Mouse (Mus musculus): ENCODE results near the gene Klhl40. TPM values are rescaled to one million over a fixed set of nuclear protein-coding genes. Genes with fewer than 3 reads are reported as not detected.
A peak's percentile ranks its signal among the peaks of the same experiment; 100 is the strongest.

The Klhl40 gene
- polyA plus RNA-seq, 1 experiment from 2014 or later: 1.1 TPM

DNA sequence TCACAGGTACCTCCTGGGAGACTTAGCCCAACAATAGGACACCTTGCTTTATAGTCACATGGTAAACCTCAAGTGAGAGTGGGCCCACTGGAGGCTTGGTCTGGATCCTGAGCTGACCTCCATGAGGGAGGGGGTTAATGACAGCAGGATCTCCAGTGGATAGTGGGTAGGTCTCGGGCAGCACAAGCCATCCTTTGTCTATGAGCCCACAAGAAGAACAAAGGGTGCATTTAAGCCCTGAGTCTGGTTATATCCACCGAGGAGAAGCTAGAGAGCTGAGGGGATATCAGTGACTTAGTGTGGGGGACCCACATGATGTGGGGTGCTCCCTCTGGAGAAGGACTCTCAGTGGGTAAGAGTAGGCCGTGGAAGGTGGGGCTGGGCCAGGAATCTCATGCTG is 31.1 kb downstream of the Klhl40 start:
- no peaks in the 10 kb centered on the region for H3K36me3 ChIP-seq (ENCODE audit: control insufficient read depth, insufficient read depth, low read length)
- H3K4me2 ChIP-seq (ENCODE audit: low read length): no peak overlapping the region
- H3K4me1 ChIP-seq (ENCODE audit: control insufficient read depth, insufficient read depth, low read length): peaks cover 22% of the 10 kb centered on the region
- DNase-seq: no peak
- no peak overlapping the region for H3K4me3 ChIP-seq (replicated peaks; ENCODE audit: low read depth, low read length)
- 44% methylated on average over 3 of the region's 3 CpGs for WGBS
- H3K27ac ChIP-seq (replicated peaks; ENCODE audit: low read depth, low read length): no peak overlapping the region
- no peak overlapping the region for H3K9ac ChIP-seq (replicated peaks; ENCODE audit: low read length)
- no peaks in the 10 kb centered on the region for H3K27me3 ChIP-seq (ENCODE audit: control insufficient read depth, insufficient read depth, low read length)
- H3K9me3 ChIP-seq (ENCODE audit: control insufficient read depth, low read length): no peaks in the 10 kb centered on the region
- no peak for ATAC-seq (ENCODE audit: low FRiP score, low TSS enrichment)

DNA sequence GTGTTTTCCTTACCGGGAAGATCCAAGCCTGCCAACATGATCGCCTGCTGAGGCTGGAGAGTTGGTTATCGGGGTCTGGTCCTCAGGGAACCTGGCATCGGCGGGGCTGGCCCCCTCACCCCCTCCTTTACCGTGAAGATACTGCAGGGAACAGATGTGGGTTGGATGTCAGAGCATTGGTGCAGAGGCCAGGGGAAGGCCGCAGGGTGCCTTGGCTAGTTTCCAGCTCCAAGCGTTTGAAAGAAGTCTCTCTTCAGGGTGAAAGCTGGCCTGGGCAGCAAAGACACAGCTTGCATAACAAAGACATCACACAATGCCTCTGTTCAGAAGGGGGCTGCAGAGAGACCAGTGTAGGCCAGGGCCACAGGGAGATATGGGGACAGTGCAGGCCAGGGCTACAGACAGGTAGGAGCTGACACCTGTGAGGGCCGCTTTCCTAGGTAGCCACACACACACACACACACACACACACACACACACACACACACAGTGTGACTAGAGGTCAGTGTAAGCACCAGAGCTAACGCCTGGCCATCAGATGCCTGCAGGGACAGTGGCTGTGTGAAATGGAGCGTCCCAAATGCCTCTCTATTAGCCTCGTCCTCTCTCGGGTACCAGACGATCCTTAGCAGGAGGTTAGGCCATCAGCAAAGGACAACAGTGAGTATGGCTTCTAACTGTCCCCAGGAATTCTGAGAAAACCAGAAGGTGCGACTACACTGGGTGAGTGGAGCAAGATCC is 32.8 kb downstream of the Klhl40 start:
- H3K27me3 ChIP-seq (ENCODE audit: control insufficient read depth, insufficient read depth, low read length): no peaks in the 10 kb centered on the region
- H3K9me3 ChIP-seq (ENCODE audit: control insufficient read depth, low read length): no peaks in the 10 kb centered on the region
- no peaks in the 10 kb centered on the region for H3K36me3 ChIP-seq (ENCODE audit: control insufficient read depth, insufficient read depth, low read length)
- no peak overlapping the region for H3K4me2 ChIP-seq (ENCODE audit: low read length)
- DNase-seq (peak; percentile 74), ATAC-seq (ENCODE audit: low FRiP score, low TSS enrichment) (peak; percentile 47; the same call in 1 of the 2 replicates)
- 11% methylated on average over 15 of the region's 15 CpGs for WGBS
- H3K9ac ChIP-seq (replicated peaks; ENCODE audit: low read length): 0 out of 2 replicates have a peak overlapping the region, but pooled peaks have one; percentile 21
- no peak overlapping the region for H3K4me3 ChIP-seq (replicated peaks; ENCODE audit: low read depth, low read length)
- peaks cover 22% of the 10 kb centered on the region for H3K4me1 ChIP-seq (ENCODE audit: control insufficient read depth, insufficient read depth, low read length)
- peak overlapping the region; percentile 61 for H3K27ac ChIP-seq (replicated peaks; ENCODE audit: low read depth, low read length)

DNA sequence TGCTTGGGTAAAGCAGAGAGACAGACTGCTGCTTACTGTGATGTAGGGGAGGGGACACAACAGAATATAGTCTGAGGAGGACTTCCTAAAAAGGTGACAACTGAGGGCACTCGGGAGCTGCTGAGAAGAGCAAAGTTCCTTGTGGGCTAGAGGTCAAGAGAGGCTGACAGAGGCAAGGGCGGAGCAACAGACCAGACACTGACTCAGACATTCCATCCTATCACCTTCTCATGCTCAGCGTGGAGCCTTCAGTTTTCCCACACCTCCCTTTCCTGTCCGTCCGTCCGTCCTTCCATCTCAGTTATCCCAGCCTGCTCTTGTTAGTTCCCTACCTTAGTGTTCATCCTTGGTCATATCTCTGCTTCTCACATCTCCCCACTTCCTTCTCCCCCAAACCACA is 37.8 kb downstream of the Klhl40 start:
- Histone ChIP-seq H3K4me1 (ENCODE audit: control insufficient read depth, insufficient read depth, low read length) (peaks cover 11% of the 10 kb centered on the region), H3K36me3 (ENCODE audit: control insufficient read depth, insufficient read depth, low read length) (no peaks in the 10 kb centered on the region), H3K27ac (replicated peaks; ENCODE audit: low read depth, low read length) (no peak overlapping the region), H3K4me3 (replicated peaks; ENCODE audit: low read depth, low read length) (no peak overlapping the region), H3K4me2 (ENCODE audit: low read length) (no peak overlapping the region), H3K9ac (replicated peaks; ENCODE audit: low read length) (no peak overlapping the region), H3K9me3 (ENCODE audit: control insufficient read depth, low read length) (no peaks in the 10 kb centered on the region), H3K27me3 (ENCODE audit: control insufficient read depth, insufficient read depth, low read length) (no peaks in the 10 kb centered on the region)
- ATAC-seq (ENCODE audit: low FRiP score, low TSS enrichment) (no peak), DNase-seq (no peak)
- WGBS: 86% methylated on average over 6 of the region's 6 CpGs

DNA sequence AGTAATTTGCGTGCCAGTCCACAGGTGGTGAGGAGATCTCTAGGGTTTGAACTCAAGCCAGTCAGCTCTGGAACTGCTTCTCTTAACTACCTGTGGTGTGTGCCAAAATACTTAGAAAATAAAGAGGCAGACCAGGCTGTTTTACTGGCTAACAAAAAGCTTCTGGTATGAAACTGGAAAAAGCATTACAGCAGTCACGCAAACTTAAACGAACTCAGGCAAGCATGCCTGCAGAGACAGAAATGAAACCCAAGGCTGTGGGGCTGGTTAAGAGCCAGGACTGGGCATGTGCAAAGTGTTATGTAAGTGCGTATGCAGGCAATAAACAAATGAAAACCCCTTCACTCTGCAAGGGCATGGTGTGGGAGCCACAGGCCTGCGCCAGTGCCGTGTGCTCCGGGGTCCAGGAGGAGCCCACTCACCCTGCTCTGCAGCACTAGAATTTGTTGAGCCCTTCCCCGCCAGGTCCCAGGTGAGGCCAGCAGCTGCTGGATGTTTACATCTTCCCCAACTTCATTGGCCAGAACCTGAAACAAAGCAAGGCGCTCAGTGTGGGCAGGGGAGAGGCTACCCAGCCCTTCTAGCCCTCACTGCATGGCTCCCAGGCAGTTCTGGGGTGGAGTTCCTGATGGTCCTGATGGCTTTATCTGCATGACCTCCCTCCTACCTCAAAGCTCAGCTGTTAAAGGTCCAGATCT is 41.8 kb downstream of the Klhl40 start:
- Histone ChIP-seq H3K9ac (replicated peaks; ENCODE audit: low read length) (no peak overlapping the region), H3K27ac (replicated peaks; ENCODE audit: low read depth, low read length) (no peak overlapping the region), H3K9me3 (ENCODE audit: control insufficient read depth, low read length) (no peaks in the 10 kb centered on the region), H3K4me1 (ENCODE audit: control insufficient read depth, insufficient read depth, low read length) (peaks cover 4% of the 10 kb centered on the region; the same call in 1 of the 2 replicates), H3K27me3 (ENCODE audit: control insufficient read depth, insufficient read depth, low read length) (no peaks in the 10 kb centered on the region), H3K4me3 (replicated peaks; ENCODE audit: low read depth, low read length) (no peak overlapping the region), H3K4me2 (ENCODE audit: low read length) (no peak overlapping the region), H3K36me3 (ENCODE audit: control insufficient read depth, insufficient read depth, low read length) (no peaks in the 10 kb centered on the region)
- DNase-seq (no peak), ATAC-seq (ENCODE audit: low FRiP score, low TSS enrichment) (no peak)
- 85% methylated on average over 9 of the region's 9 CpGs for WGBS

DNA sequence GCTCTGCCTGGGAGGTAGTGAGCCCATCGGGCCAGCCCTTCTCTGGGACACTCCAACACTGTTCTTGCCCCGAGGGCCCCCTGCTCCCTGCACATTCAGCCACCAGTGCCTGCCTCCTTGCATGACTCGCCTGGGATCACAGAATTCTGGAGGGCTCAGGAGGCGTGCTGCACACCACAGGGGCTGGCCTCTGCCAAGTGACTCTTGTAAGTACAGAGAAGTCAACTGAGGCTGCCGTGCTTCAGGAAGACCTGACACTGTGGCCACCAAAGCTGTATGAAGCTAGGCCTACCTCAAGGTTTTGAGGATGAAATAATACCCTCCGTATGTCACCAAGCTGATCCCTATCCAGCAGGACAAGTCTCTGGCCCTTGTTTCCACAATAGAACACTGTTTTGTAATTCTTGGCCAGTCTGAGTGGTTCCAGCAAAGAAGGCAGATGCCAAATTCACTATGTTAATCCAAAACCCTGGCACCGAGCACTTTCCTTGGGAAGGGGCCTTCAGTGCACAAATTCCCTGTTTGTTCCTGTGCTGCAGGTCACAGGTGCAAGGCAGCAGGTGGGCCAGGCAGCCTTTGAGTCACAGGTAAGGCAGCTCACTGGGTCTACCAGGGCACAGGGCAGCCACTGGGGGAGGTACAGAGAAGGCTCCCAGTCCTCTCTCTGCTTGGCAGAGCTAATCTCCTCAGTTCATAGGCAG is 42.5 kb downstream of the Klhl40 start:
- no peak for DNase-seq
- H3K36me3 ChIP-seq (ENCODE audit: control insufficient read depth, insufficient read depth, low read length): no peaks in the 10 kb centered on the region
- H3K4me2 ChIP-seq (ENCODE audit: low read length): no peak overlapping the region
- H3K27me3 ChIP-seq (ENCODE audit: control insufficient read depth, insufficient read depth, low read length): no peaks in the 10 kb centered on the region
- H3K27ac ChIP-seq (replicated peaks; ENCODE audit: low read depth, low read length): no peak overlapping the region
- no peaks in the 10 kb centered on the region for H3K9me3 ChIP-seq (ENCODE audit: control insufficient read depth, low read length)
- WGBS: 45% methylated on average over 7 of the region's 7 CpGs
- no peak overlapping the region for H3K9ac ChIP-seq (replicated peaks; ENCODE audit: low read length)
- peaks cover 4% of the 10 kb centered on the region; the same call in 1 of the 2 replicates for H3K4me1 ChIP-seq (ENCODE audit: control insufficient read depth, insufficient read depth, low read length)
- H3K4me3 ChIP-seq (replicated peaks; ENCODE audit: low read depth, low read length): no peak overlapping the region
- ATAC-seq (ENCODE audit: low FRiP score, low TSS enrichment): no peak

DNA sequence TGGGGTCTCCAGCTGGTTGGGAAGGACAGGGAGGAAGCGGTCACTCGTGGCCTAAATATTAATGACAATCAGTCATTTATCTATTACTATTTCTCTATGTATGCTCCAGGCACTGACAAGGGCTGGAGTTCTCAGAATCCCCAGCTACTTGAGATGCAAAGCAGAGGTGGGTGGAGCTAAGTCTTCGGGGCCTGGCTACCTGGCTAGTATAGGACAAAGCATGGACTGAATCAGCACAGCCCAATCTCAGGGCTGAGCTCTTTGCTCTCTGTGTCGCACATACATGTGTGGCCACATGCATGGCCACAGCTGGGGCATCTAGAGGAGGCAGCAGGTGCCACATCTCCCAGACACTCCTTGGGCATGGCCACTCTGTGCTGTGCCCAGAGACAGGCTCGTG is 43.4 kb downstream of the Klhl40 start:
- peaks cover 4% of the 10 kb centered on the region; the same call in 1 of the 2 replicates for H3K4me1 ChIP-seq (ENCODE audit: control insufficient read depth, insufficient read depth, low read length)
- no peak overlapping the region for H3K4me3 ChIP-seq (replicated peaks; ENCODE audit: low read depth, low read length)
- no peak overlapping the region for H3K9ac ChIP-seq (replicated peaks; ENCODE audit: low read length)
- H3K36me3 ChIP-seq (ENCODE audit: control insufficient read depth, insufficient read depth, low read length): no peaks in the 10 kb centered on the region
- WGBS: 71% methylated on average over 5 of the region's 5 CpGs
- H3K27me3 ChIP-seq (ENCODE audit: control insufficient read depth, insufficient read depth, low read length): no peaks in the 10 kb centered on the region
- DNase-seq (no peak), ATAC-seq (ENCODE audit: low FRiP score, low TSS enrichment) (no peak)
- H3K4me2 ChIP-seq (ENCODE audit: low read length): no peak overlapping the region
- H3K27ac ChIP-seq (replicated peaks; ENCODE audit: low read depth, low read length): no peak overlapping the region
- H3K9me3 ChIP-seq (ENCODE audit: control insufficient read depth, low read length): no peaks in the 10 kb centered on the region

DNA sequence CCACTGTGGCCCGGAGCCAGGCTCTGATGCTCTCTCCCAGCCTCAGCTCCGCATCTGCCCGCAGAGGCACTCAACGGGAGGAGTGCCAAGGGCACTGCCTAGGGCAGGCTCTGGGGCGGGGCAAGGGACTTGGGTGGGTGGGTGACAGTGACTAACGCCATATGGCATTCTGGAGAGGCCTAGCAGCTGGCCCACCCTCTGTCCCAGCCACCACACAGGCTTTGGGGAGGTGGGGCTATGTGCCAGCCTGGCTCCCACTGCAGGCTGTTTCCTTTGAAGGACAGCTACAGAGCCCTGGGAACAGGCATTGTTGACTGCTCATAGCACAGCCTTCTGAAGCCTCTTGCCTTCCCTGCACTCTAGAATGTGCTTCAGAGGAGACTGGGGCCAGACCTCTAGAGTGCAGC is 45.2 kb downstream of the Klhl40 start:
- H3K4me2 ChIP-seq (ENCODE audit: low read length): no peak overlapping the region
- H3K9me3 ChIP-seq (ENCODE audit: control insufficient read depth, low read length): no peaks in the 10 kb centered on the region
- H3K9ac ChIP-seq (replicated peaks; ENCODE audit: low read length): no peak overlapping the region
- H3K27ac ChIP-seq (replicated peaks; ENCODE audit: low read depth, low read length): peak overlapping the region; percentile 64; the same call in 1 of the 2 replicates
- 70% methylated on average over 6 of the region's 6 CpGs for WGBS
- no peaks in the 10 kb centered on the region for H3K36me3 ChIP-seq (ENCODE audit: control insufficient read depth, insufficient read depth, low read length)
- DNase-seq: peak; percentile 51
- H3K27me3 ChIP-seq (ENCODE audit: control insufficient read depth, insufficient read depth, low read length): no peaks in the 10 kb centered on the region
- ATAC-seq (ENCODE audit: low FRiP score, low TSS enrichment): peak; percentile 76; the same call in 1 of the 2 replicates
- peaks cover 4% of the 10 kb centered on the region; the same call in 1 of the 2 replicates for H3K4me1 ChIP-seq (ENCODE audit: control insufficient read depth, insufficient read depth, low read length)
- no peak overlapping the region for H3K4me3 ChIP-seq (replicated peaks; ENCODE audit: low read depth, low read length)

DNA sequence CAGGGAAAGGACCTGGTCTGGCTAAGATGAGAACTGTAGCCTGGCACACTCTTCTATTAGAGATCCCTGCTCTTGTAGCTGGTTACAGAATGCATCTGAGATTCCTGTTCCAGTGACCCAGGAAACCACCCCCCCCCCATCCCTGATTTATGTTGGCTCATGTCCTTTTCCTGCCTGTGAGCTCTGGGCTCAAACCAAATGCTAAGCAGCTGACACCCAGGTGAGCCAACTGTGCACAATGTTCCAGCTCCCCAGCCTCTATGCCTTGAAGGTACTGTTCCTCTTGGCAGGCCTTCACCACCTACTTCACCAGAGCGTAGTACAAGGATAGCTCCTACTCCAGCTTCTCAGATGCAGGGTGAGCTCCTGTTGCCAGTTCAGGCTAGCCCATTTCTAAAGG is 45.6 kb downstream of the Klhl40 start:
- Histone ChIP-seq H3K4me3 (replicated peaks; ENCODE audit: low read depth, low read length) (no peak overlapping the region), H3K27me3 (ENCODE audit: control insufficient read depth, insufficient read depth, low read length) (no peaks in the 10 kb centered on the region), H3K36me3 (ENCODE audit: control insufficient read depth, insufficient read depth, low read length) (no peaks in the 10 kb centered on the region), H3K4me1 (ENCODE audit: control insufficient read depth, insufficient read depth, low read length) (peaks cover 4% of the 10 kb centered on the region; the same call in 1 of the 2 replicates), H3K27ac (replicated peaks; ENCODE audit: low read depth, low read length) (peak overlapping the region; percentile 64; the same call in 1 of the 2 replicates), H3K9ac (replicated peaks; ENCODE audit: low read length) (no peak overlapping the region), H3K4me2 (ENCODE audit: low read length) (no peak overlapping the region), H3K9me3 (ENCODE audit: control insufficient read depth, low read length) (no peaks in the 10 kb centered on the region)
- no peak for ATAC-seq (ENCODE audit: low FRiP score, low TSS enrichment)
- WGBS: 84% methylated on average over 1 of the region's 1 CpGs
- no peak for DNase-seq

All from midbrain, embryonic 14.5 days (tissue).